Mouse (Mus musculus) thymus, adult 2 months (tissue): Measurements from ENCODE around the gene Gbp7. TPM values are rescaled to one million over a fixed set of nuclear protein-coding genes. Genes with fewer than 3 reads are reported as not detected.

Source experiments
- DNase-seq: peaks from one replicate; pipeline ENCODE4 v3.0.0; 2021
- H3K27ac ChIP-seq: fragments of 200-500 bp; 2 replicates; pipeline ENCODE4 v1.5.1; 2012; ENCODE audit warnings: low read length, control low read depth; ENCODE audit not compliant: control insufficient read depth, insufficient read depth
- H3K27me3 ChIP-seq: fragments of 200-500 bp; 2 replicates; pipeline ENCODE4 v1.6.1; 2012; ENCODE audit warnings: mild to moderate bottlenecking, low read length, moderate library complexity, mixed read lengths; ENCODE audit not compliant: control insufficient read depth, insufficient read depth
- H3K36me3 ChIP-seq: fragments of 200-500 bp; 2 replicates; pipeline ENCODE4 v1.6.1; 2012; ENCODE audit warnings: mild to moderate bottlenecking, low read length, moderate library complexity; ENCODE audit not compliant: control insufficient read depth, insufficient read depth
- H3K4me1 ChIP-seq: fragments of 200-500 bp; replicated peaks from 2 replicates; pipeline ENCODE4 v1.6.1; 2012; ENCODE audit warnings: low read length; ENCODE audit not compliant: control insufficient read depth, insufficient read depth
- H3K4me3 ChIP-seq: fragments of 200-500 bp; 2 replicates; pipeline ENCODE4 v1.5.1; 2012; ENCODE audit warnings: mild to moderate bottlenecking, low read length, control low read depth, moderate library complexity; ENCODE audit not compliant: control insufficient read depth, insufficient read depth
- CTCF ChIP-seq: fragments of 200-500 bp; IDR thresholded peaks from 2 replicates; pipeline ENCODE4 v1.5.1; 2012; ENCODE audit warnings: mild to moderate bottlenecking, control low read depth, low read length, moderate library complexity, borderline replicate concordance; ENCODE audit not compliant: control insufficient read depth, poor library complexity, insufficient read depth; ENCODE audit errors: extremely low read depth
- POLR2A ChIP-seq: fragments of 200-500 bp; IDR thresholded peaks from 2 replicates; pipeline ENCODE4 v1.6.1; 2012; ENCODE audit warnings: mild to moderate bottlenecking, low read length, control low read depth, moderate library complexity; ENCODE audit not compliant: control insufficient read depth, poor library complexity, insufficient read depth; ENCODE audit errors: extremely low read depth
- WGBS: fragments of 180-500 bp; shearing (Covaris S2); methylation state at CpG from one replicate; pipeline ENCODE4 v1.1.7; 2018; 5-methylcytosine and 5-hydroxymethylcytosine counted together
- polyA plus RNA-seq: library from polyadenylated mRNA; depleted of rRNA; stranded (reverse); fragments of >200 nt; gene quantifications from 2 replicates; pipeline ENCODE4 v1.2.3, GENCODE M21; 2012

Gene Gbp7
- polyA plus RNA-seq, 1 experiment, result 5.1 TPM

DNA sequence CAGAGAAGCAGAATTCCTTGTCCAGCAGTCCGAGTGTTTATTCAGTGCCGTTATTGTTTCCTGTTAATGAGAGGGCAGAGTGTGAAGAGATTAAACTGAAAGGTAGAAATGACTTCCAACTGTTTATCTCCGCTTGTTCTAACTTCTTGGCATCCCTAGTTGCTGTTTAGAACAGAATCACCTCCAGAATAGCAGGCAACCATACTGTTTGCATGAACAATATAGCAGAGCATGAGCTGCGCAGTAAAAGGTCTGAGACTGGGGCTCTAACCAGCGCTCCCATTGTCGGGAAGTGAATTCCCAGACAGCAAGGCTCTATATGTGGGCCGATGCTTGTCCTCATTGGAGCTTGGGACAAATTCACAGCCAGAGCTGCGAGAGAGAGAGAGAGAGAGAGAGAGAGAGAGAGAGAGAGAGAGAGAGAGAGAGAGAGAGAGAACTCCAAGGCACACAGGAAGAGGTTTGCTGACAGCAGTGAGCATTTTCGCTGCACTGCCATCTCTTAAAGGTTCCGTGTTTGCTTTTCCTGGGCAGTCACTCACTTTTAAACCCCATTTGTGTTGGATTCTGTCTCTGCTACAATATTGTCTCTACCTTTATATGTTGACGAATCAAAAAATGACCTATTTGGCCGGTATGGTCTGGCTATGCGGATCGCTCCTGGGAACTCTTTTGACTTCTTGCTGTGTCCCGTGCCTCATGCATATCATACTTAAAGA lies 32.9 kb upstream of the Gbp7 start:
- peak; percentile 37 for DNase-seq
- Histone ChIP-seq H3K27ac (peak overlapping the region; percentile 77; the same call in 1 of the 2 replicates), H3K36me3 (no peaks in the 10 kb centered on the region), H3K27me3 (no peaks in the 10 kb centered on the region), H3K4me1 (peaks cover 8% of the 10 kb centered on the region), H3K4me3 (peak overlapping the region; percentile 86)
- TF ChIP-seq POLR2A, result no peak
- TF ChIP-seq CTCF, result no peak
- 9% methylated on average over 15 of the region's 15 CpGs for WGBS

DNA sequence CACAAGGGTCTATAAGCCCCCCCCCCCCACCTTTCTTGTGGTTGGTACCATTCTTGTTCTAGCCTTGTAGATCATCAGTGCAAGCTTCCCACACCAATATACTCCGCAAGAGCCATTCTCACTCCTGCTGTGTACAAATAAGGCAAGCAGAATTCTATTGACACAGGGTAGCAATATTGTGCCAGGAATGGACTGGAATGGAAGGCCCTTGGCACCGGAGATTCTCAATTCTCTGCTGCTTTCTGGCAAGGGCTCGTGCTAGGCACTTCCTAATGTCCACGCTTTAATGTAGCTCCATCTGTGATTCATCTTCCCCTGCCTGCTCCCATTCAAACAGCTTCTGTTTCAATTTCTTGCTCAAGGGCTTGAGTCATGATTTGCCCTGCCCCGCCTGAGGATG lies 31.2 kb upstream of the Gbp7 start:
- Histone ChIP-seq H3K27ac (no peak overlapping the region), H3K4me3 (no peak overlapping the region), H3K36me3 (no peaks in the 10 kb centered on the region), H3K4me1 (peaks cover 5% of the 10 kb centered on the region; the same call in 1 of the 2 replicates), H3K27me3 (no peaks in the 10 kb centered on the region)
- 92% methylated on average over 5 of the region's 5 CpGs for WGBS
- TF ChIP-seq CTCF (no peak), POLR2A (no peak)
- DNase-seq, result no peak

DNA sequence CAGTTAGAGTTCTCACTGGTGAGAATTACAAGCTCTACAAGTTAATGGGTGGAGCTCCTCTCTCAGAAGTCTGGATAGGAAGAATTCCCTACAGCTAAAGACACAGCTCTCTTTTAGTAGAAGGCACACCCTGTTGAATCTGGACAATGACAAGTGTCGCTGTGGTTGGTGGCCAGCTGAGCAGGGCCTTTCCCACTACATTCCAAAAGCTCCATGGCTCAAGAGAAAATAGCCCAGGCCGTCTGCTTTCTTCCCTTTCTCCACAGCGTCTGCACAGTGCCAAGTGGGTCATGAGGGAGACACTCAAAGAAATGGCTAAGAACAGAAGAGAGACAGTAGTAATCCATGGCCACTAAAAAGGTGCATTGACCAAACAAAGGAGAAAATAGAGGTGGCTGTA lies 2.0 kb upstream of the Gbp7 start:
- DNase-seq, result no peak
- no peaks in the 10 kb centered on the region for H3K27me3 ChIP-seq
- WGBS, result 88% methylated on average over 3 of the region's 3 CpGs

DNA sequence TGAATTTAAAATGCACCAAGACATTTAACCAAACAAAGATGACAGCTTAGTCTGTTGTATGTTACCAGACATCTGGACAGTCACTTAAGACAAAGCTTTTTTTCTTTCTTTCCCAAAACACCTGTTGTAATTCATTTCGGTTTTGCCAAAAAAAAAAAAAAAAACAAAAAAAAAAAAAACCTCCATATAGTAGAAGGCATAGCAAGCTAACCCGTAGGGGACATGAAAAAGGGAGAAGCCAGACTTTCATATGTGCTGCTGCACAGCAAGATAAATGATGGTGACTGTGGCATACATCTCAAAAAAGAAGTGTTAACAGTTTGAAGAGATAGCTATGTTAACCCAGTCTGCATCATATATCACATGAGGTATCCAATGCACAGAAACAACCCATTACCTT lies 545 bp upstream of the Gbp7 start:
- TF ChIP-seq CTCF (no peak), POLR2A (no peak)
- no peak for DNase-seq
- H3K36me3 ChIP-seq, result no peaks in the 10 kb centered on the region
- H3K4me1 ChIP-seq, result peaks cover 11% of the 10 kb centered on the region; the same call in 1 of the 2 replicates
- no peak overlapping the region for H3K27ac ChIP-seq
- WGBS, result 1% methylated on average over 2 of the region's 2 CpGs
- H3K27me3 ChIP-seq, result no peaks in the 10 kb centered on the region
- no peak overlapping the region; the same call in 1 of the 2 replicates for H3K4me3 ChIP-seq

More for the DNA sequence above, 2.0 kb upstream of the Gbp7 start:
- no peak for TF ChIP-seq CTCF
- H3K27ac ChIP-seq, result no peak overlapping the region
- H3K4me1 ChIP-seq, result peaks cover 11% of the 10 kb centered on the region; the same call in 1 of the 2 replicates
- no peaks in the 10 kb centered on the region for H3K36me3 ChIP-seq
- no peak overlapping the region for H3K4me3 ChIP-seq

DNA sequence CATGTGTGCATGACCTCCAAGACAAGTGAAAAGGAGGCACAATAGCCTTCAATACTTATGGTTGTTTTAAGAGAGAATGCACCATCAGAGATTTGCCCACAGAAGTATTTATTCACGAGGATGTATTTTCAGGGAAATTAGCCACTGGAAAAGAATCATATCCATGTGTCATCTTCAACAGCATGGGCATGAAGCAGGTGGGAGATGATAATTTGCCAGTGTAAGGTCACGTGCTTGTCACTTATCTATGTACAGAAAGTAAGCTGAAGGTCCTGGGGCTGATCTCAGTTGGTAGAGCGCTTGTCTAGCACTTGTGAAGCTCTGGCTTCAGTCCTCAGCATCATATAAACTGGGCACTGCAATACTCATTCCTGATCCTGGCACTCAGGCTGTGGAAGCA lies 1.5 kb downstream of the Gbp7 start:
- H3K4me1 ChIP-seq, result peaks cover 11% of the 10 kb centered on the region; the same call in 1 of the 2 replicates
- TF ChIP-seq CTCF (no peak), POLR2A (no peak)
- WGBS, result 93% methylated on average over 3 of the region's 3 CpGs
- H3K27me3 ChIP-seq, result no peaks in the 10 kb centered on the region
- no peak overlapping the region for H3K27ac ChIP-seq
- no peaks in the 10 kb centered on the region for H3K36me3 ChIP-seq
- no peak for DNase-seq
- no peak overlapping the region for H3K4me3 ChIP-seq

DNA sequence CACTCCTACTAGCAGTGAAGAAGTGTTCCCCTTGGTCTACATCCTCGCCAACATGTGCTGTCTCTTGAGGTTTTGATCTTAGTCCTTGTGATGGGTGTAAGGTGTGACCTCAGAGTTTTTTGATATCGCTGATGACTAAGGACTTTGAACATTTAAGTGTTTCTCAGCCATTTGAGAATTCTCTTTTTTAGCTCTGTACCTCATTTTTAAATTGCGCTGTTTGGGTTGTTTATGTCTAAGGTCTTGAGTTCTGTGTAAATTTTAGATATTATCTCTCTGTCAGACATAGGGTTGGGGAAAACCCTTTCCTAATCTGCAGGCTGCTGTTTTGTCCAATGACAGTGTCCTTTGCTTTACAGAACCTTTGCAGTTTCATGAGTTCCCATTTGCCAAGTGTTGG lies 3.0 kb downstream of the Gbp7 start:
- no peak for DNase-seq
- Histone ChIP-seq H3K4me1 (peaks cover 11% of the 10 kb centered on the region; the same call in 1 of the 2 replicates), H3K36me3 (no peaks in the 10 kb centered on the region), H3K4me3 (no peak overlapping the region), H3K27ac (no peak overlapping the region), H3K27me3 (no peaks in the 10 kb centered on the region)
- 57% methylated on average over 3 of the region's 3 CpGs for WGBS
- TF ChIP-seq POLR2A, result no peak
- no peak for TF ChIP-seq CTCF
